Mouse (Mus musculus) kidney, postnatal 25 days (tissue): ENCODE data around the gene Cdc7.

Source experiments
- DNase-seq, 2 experiments: peaks; one replicate each; pipeline ENCODE4 v3.0.0; 2021; ENCODE audit warnings: mixed read lengths in 2 of 2

Cdc7 gene

GRCm38 (mm10) chr5:107025809-107026208, 61.7 kb downstream of the Cdc7 start:
- DNase-seq = peak; percentile 32 to 57

- no peak for DNase-seq
Observed at GRCm38 (mm10) chr5:107027616-107028015, 63.5 kb downstream of the Cdc7 start.

- DNase-seq = no peak
Observed at GRCm38 (mm10) chr5:107028557-107028956, 64.4 kb downstream of the Cdc7 start.

- no peak for DNase-seq
Observed at GRCm38 (mm10) chr5:107029801-107030200, 65.7 kb downstream of the Cdc7 start.

GRCm38 (mm10) chr5:107030821-107031220, 66.7 kb downstream of the Cdc7 start:
- DNase-seq = no peak
